Mouse (Mus musculus): ENCODE data around the gene Syn3.
A peak's percentile ranks its signal among the peaks of the same experiment; 100 is the strongest.
"Not testable (repeated sequence)": the region's sequence is repeated elsewhere in the genome, so short reads cannot be mapped to it uniquely, and the experiment has no call there.

Syn3 gene

GRCm38 (mm10) chr10:86064937-86065336, 433.8 kb downstream of the Syn3 start:
- peak; percentile 2 for DNase-seq (ENCODE audit: extremely low read depth, low read depth, low spot score)

- no peak for DNase-seq (ENCODE audit: extremely low read depth, low read depth, low spot score)
Measured at GRCm38 (mm10) chr10:86063018-86063384, 435.7 kb downstream of the Syn3 start.

DNA sequence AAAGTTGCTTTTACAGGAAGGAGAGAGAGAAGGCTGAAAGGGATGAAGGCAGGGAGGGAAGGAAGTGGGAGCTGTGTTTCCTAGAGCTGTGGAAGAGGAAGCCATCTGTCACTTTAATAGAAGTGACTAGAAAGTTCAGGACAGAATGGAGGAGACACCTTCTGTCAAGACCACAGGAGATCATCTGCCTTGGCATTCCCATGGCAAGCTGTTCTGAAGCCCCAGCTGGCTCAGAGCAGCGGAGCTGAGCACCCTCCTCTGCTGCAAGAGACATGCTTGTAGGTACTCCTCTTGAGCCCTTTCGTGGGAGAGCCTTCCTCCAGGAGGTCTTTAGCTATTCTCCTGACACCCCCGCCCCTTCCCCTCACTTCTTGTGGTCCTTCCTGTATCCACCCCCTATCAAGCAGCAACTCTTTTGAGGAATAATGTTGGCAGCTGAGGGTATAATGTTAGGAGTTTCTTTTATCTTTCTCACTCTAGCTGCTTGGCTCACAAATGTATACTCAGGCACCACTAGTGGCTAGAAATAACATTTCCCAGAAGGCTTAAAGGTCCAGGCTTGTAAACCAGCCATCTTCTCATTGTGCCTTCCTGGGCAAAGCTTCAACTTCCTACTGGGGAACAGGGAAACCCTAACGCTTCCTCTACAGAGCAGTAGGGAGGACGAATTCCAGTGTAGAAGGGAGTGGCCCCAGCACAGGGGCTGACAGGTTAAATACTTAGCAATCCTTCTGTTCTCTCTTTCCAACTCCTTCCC, 436.3 kb downstream of the Syn3 start:
- DNase-seq (ENCODE audit: extremely low read depth, low read depth, low spot score), result no peak

DNA sequence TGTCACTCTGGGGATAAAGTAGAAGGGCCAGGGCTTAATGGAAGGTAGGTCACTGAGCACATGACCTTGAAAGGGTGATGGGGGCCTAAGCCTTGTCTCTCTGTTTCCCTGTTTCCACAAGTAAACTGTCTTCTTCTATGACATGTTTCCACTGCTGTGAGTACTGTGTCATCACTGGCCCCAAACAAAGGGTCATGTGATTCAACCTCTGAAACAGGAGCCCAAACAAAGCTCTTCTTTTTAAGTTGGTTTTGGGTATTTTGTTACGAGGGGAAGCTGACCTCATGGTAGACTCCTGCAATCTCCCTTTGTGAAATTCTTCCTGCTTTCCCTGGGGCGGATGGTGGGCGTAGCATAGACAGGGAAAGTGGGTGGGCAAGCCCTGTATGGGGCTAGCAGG, 438.4 kb downstream of the Syn3 start:
- no peak for DNase-seq (ENCODE audit: extremely low read depth, low read depth, low spot score)

DNA sequence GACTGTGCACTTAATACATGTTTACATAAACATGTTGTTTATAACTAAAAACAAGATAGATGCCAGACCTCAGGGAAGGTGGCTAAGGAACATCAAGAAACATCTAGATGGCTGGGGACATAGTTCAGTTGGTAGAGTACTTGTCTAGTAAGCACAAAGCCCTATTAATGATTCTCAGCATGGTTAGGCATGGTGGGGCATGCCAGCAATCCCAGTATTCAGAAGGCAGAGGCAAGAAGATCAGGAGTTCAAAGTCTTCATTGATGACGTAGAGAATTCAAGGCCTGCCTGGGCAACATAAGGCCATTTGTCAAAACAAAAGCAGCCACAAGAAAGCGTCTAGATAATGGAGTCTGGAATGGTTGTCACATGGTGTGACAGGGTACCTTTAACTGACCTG, 441.0 kb downstream of the Syn3 start:
- DNase-seq (ENCODE audit: extremely low read depth, low read depth, low spot score), result no peak

DNA sequence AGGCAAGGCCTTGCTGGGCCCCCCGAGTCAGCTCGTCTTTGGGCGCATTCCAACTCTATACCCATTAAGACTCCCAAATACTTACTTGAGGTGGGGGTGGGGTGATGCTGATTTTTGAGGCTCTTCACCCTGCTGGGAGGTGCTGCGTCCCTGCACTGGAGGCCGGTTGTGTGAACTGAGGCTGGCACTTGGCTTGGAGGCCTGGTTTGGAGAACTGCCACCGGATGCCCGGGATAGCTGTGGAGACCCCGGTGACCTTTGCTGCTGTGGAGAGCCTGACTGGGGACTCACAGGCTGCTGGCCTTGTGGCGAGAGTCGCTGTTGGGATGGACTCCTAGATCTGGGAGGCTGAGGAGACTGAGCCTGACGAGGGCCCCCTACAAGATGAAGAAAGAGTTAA, 441.4 kb downstream of the Syn3 start:
- DNase-seq (ENCODE audit: extremely low read depth, low read depth, low spot score), result no peak

DNA sequence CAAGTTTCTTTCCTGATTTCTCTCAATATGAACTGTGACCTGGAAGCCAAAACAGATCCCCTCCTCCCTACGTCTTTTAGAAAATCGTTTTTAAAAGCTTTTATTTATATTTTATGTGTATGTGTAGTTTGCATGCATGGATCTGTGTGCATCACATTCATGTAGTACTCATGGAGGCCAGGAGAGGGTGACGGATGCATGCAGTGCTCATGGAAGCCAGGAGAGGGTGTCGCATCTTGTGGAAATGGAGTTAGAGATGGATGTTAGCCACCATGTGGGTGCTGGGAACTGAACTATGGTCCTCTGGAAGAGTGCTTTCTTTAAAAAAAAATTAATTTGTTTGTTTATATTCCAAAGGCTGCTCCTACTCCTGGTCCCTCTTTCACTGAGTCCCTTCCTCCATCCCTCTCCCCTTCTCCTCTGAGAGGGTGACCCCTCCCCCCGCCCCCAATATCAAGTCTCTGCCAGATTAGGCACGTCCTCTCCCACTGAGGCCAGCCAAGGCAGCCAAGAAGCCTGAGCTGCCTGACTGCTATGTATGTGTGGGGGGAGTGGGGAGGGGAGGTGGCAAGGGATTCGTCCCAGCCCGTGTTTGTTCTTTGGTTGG, 442.3 kb downstream of the Syn3 start:
- DNase-seq (ENCODE audit: extremely low read depth, low read depth, low spot score), result no peak

DNA sequence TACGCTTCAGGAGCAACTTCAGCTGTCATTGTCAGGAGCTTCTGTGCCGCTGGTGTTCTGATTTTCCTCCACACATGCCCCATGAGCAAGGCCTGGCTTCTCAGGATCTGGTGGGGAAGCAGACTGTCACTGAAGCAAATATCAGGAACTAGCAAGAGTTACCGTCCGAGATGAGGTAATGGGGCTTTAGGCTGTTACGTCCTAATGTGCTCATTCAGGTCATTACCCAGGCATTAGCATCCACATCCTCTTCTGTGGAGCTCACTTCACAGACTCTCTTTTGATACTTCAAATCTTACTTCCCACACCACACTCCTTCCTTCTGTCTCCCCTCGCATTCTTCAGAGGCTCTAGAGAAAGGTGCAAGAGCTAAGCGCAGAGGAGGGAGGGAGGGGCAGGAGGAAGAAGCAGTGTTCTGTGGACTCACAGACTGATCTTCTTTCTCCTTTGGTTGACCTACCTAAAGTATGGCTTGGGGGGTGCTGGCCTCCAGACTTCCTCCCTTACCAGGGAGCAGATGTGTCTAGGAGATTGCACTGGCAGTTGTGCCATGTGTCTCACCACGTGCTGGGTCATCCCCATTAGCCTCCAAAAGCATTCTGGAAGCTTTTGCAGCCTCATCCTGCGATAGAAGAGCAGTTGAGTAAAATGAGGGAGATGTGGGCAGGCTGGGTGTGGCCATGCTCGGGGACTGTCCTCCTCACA, 445.7 kb downstream of the Syn3 start:
- DNase-seq (ENCODE audit: extremely low read depth, low read depth, low spot score), result no peak

DNA sequence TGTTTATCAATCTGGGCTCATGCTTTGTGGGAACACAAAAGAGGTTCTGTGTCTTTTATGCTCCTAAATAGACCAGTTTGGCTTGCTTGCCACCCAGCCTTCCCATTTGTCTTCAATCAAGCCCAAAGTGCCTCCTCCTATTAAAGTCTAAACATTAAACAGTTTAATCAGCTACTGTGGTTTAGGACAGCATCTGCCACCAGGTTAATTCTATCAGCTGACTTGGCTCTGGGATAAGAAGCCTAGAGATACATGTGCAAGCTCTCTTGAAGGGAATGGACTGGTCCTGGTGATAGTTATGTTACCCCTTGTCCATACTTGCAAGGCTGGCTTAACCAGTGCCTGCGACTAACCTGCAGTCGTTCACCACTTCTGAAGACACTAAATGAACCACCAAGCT, 448.2 kb downstream of the Syn3 start:
- DNase-seq (ENCODE audit: extremely low read depth, low read depth, low spot score), result no peak

DNA sequence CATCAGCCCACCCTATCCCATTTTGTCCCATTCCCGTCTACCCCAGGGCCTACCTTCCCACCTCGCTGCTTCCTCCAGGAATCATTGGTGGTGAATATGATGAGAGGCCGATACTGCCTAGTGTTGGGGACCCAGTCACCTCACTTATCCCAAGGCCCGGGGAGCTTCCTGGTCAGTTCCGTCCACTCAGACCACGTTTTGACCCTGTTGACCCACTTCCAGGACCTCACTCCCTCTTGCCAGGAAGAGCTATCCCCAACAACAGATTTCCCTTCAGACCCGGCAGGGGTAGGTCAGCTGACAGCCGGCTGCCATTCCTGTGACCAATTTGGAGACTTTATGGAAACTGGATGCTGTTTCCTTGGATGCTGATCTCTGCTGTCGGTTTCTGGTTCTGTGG, 450.9 kb downstream of the Syn3 start:
- no peak for DNase-seq (ENCODE audit: extremely low read depth, low read depth, low spot score)

GRCm38 (mm10) chr10:86046371-86046770, 452.3 kb downstream of the Syn3 start:
- no peak for DNase-seq (ENCODE audit: extremely low read depth, low read depth, low spot score)

DNA sequence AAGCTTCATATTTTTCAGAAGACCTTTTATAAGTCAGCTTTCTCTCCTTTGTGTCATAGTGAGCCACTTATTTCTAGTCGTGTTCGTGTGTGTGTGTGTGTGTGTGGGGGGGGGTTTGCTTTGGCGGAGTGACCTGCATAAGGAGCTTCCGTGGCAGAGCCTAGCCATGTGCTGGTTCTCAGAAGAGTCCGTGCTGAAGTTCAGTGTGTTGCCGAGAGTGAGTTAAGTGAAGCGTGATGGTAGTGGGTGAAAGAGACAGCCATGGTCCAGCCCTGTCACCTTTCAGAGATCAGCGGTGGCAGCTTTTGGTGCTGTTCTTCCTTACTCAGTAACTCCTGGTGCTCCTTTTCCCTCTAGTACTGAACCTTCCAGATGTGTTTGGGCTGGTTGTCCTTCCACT, 454.6 kb downstream of the Syn3 start:
- DNase-seq (ENCODE audit: extremely low read depth, low read depth, low spot score), result no peak

GRCm38 (mm10) chr10:86043651-86044050, 455.0 kb downstream of the Syn3 start:
- no peak for DNase-seq (ENCODE audit: extremely low read depth, low read depth, low spot score)

DNA sequence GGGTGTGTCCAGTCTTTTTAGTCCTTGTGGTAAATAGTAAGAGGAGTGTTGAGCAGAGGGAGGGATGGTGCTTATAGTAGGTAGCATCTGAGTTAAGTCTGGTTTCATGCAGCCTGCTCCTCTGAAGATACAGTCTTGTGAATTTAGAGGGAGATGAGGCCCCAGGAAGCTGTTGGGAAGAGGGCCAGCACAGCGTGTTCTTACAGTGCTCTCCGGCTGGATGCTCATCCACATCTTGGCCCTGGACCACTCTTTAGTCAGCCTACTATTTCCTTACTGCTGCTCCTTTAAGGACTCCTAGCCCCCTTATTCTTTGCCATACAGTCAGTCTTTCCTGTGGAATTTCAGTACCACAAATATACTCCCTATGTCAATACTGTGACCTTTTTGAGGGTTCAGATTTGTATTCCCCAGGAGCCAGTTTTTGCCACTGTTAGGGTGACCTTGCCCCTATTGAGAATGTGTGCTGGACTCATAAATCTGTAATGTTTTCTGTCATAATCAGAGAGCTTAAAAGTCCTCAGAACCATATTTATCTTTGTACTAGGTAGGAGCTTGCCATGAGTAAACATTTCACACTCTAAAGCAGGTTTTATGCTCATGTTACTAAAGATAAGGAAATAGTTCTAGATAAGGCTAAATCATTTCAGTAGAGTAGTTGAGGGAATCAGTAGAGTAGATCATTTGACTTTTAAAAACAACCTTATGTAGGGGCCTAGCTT, 464.5 kb downstream of the Syn3 start:
- DNase-seq (ENCODE audit: extremely low read depth, low read depth, low spot score), result no peak

GRCm38 (mm10) chr10:86032517-86032916, 466.2 kb downstream of the Syn3 start:
- no peak for DNase-seq (ENCODE audit: extremely low read depth, low read depth, low spot score)

DNA sequence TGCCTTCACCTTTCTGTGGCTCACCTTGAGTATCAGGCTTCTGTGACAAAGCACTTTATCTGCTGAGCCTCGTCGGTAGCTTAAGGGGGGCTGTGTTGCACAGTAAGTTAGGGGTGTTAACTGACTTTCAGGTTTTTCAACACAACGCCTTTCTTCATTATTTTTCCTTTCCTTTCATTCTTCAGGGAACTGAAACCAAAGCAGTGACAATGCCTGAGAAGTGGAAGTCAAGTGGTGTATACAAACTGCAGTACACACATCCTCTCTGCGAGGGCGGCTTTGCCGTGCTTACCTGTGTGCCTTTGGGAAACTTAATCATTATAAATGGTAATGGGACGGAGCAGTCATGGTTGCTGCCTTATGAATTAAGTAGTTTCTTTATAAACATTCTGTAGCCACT, 468.0 kb downstream of the Syn3 start:
- DNase-seq (ENCODE audit: extremely low read depth, low read depth, low spot score), result no peak

DNA sequence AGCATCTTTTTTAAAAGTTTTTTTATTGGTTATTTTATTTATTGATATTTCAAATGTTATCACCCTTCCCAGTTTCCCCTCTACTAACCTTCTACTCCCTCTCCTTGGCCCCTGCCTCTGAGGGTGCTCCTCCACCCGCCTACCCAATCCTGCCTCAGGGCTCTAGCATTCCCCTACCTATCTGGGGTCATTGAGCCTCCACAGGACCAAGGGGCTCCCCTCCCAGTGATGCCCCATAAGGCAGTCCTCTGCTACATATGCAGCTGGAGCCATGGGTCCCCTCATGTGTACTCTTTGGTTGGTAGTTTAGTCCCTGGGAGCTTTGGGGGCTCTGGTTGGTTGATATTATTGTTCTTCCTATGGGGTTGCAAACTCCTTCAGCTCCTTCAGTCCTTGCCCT, 471.9 kb downstream of the Syn3 start:
- not testable (repeated sequence) for DNase-seq (ENCODE audit: extremely low read depth, low read depth, low spot score)

GRCm38 (mm10) chr10:86026354-86026753, 472.3 kb downstream of the Syn3 start:
- DNase-seq (ENCODE audit: extremely low read depth, low read depth, low spot score), result no peak

GRCm38 (mm10) chr10:86025906-86026305, 472.8 kb downstream of the Syn3 start:
- DNase-seq (ENCODE audit: extremely low read depth, low read depth, low spot score), result no peak

- no peak for DNase-seq (ENCODE audit: extremely low read depth, low read depth, low spot score)
Measured at GRCm38 (mm10) chr10:86023149-86023548, 475.5 kb downstream of the Syn3 start.

DNA sequence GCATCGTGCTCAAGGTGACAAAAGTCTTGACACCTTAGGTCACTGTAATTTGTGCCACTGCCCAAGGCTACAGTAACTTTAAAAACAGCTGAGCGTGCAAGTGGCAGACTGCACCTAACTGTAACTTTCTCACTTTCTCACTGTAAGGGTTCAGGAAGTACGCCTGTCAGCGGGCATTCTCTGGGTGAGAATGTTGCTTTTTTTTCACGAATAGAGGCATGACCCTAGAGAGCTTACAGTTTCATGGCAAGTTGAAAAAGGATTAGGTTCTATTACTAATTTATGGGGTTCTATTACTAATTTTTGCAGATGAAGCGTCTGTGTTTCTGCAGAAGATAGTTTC, 476.3 kb downstream of the Syn3 start:
- no peak for DNase-seq (ENCODE audit: extremely low read depth, low read depth, low spot score)
